In genomic region chr10:51007798-51008197, GRCm38 (mm10) we compare ENCODE assay signal across 18 mouse cellular contexts.
DNase-seq lines count a peak whose midpoint lies in the region; ATAC-seq and TF ChIP-seq lines count a peak whose summit lies in the region.
"Had no signal": no experiment of that assay in that cellular context is flagged by ENCODE, and none has a peak within 500 bp of the region (broad histone marks: within the 10 kb centered on the region; RNA-seq: fewer than 3 reads in every experiment).

No protein-coding gene starts in this region.

- H3K4me1 ChIP-seq in forebrain, embryonic 14.5 days (ENCODE audit: control insufficient read depth, insufficient read depth, low read length), result peaks cover 8% of the 10 kb centered on the region; the same call in 1 of the 2 replicates
- H3K4me1 ChIP-seq in forebrain, embryonic 15.5 days, result peaks cover 15% of the 10 kb centered on the region
- H3K4me1 ChIP-seq in midbrain, embryonic 14.5 days (ENCODE audit: control insufficient read depth, insufficient read depth, low read length), result peaks cover 9% of the 10 kb centered on the region; the same call in 1 of the 2 replicates
- peaks cover 46% of the 10 kb centered on the region for H3K4me1 ChIP-seq in midbrain, embryonic 10.5 days
- peaks cover 3% of the 10 kb centered on the region; the same call in 1 of the 2 replicates for H3K4me1 ChIP-seq in hindbrain, postnatal 0 days (ENCODE audit: insufficient read depth, low read length)
- H3K4me1 ChIP-seq: liver, embryonic 13.5 days had no signal

- 0 out of 2 replicates have a peak, but pooled peaks have one; percentile 35 for ATAC-seq in forebrain, embryonic 14.5 days
- ATAC-seq in forebrain, embryonic 15.5 days (replicated peaks), result no peak
- ATAC-seq in midbrain, embryonic 14.5 days (ENCODE audit: low FRiP score, low TSS enrichment), result no peak
- 0 out of 2 replicates have a peak, but pooled peaks have one; percentile 45 for ATAC-seq in hindbrain, postnatal 0 days
- ATAC-seq: Patski had no signal

- WGBS in forebrain, embryonic 14.5 days, result 19% methylated on average over 3 of the region's 3 CpGs
- WGBS in forebrain, embryonic 15.5 days, result 22% methylated on average over 3 of the region's 3 CpGs
- 12% methylated on average over 3 of the region's 3 CpGs for WGBS in midbrain, embryonic 14.5 days
- WGBS in midbrain, embryonic 10.5 days, result 28% methylated on average over 3 of the region's 3 CpGs
- 17% methylated on average over 3 of the region's 3 CpGs for WGBS in hindbrain, postnatal 0 days

- H3K4me2 ChIP-seq in forebrain, embryonic 14.5 days (ENCODE audit: low read length), result no peak overlapping the region
- no peak overlapping the region for H3K4me2 ChIP-seq in forebrain, embryonic 15.5 days (replicated peaks)
- no peak overlapping the region for H3K4me2 ChIP-seq in midbrain, embryonic 14.5 days (ENCODE audit: low read length)
- no peak overlapping the region for H3K4me2 ChIP-seq in hindbrain, postnatal 0 days (ENCODE audit: low read depth, low read length)
- H3K4me2 ChIP-seq: liver, embryonic 13.5 days had no signal

- H3K4me3 ChIP-seq in forebrain, embryonic 14.5 days (ENCODE audit: low read depth, low read length), result no peak overlapping the region
- no peak overlapping the region for H3K4me3 ChIP-seq in forebrain, embryonic 15.5 days
- no peak overlapping the region for H3K4me3 ChIP-seq in midbrain, embryonic 14.5 days (replicated peaks; ENCODE audit: low read depth, low read length)
- no peak overlapping the region for H3K4me3 ChIP-seq in midbrain, embryonic 10.5 days
- H3K4me3 ChIP-seq in hindbrain, postnatal 0 days (ENCODE audit: low read length), result no peak overlapping the region
- H3K4me3 ChIP-seq: gastrocnemius, adult 2 months; liver, embryonic 13.5 days; myocyte had no signal

- peak; percentile 15 for DNase-seq in forebrain, embryonic 14.5 days (ENCODE audit: low spot score)
- DNase-seq in midbrain, embryonic 14.5 days, result peak; percentile 30
- no peak for DNase-seq in midbrain, embryonic 10.5 days (ENCODE audit: low spot score)
- DNase-seq in hindbrain, postnatal 0 days (ENCODE audit: low spot score), result peak; percentile 20
- DNase-seq in lung, postnatal 10 days, result no peak
- DNase-seq in left cerebral cortex, adult 11 months (ENCODE audit: low spot score), result no peak
- DNase-seq: adrenal gland, adult 2 months; cerebellum, adult 11-12 months; cerebellum, postnatal 10 days; gastrocnemius, adult 2 months; kidney, adult 18-20 months; kidney, postnatal 4 days; liver, embryonic 13.5 days; lung, adult 2 months had no signal

- H3K36me3 ChIP-seq in forebrain, embryonic 14.5 days (ENCODE audit: control insufficient read depth, insufficient read depth, low read length), result no peaks in the 10 kb centered on the region
- H3K36me3 ChIP-seq in forebrain, embryonic 15.5 days, result no peaks in the 10 kb centered on the region
- no peaks in the 10 kb centered on the region for H3K36me3 ChIP-seq in midbrain, embryonic 14.5 days (ENCODE audit: control insufficient read depth, insufficient read depth, low read length)
- no peaks in the 10 kb centered on the region for H3K36me3 ChIP-seq in midbrain, embryonic 10.5 days
- H3K36me3 ChIP-seq in hindbrain, postnatal 0 days (ENCODE audit: insufficient read depth, low read length), result no peaks in the 10 kb centered on the region
- H3K36me3 ChIP-seq: G1E; liver, embryonic 13.5 days had no signal

- no peaks in the 10 kb centered on the region for H3K9me3 ChIP-seq in forebrain, embryonic 14.5 days (replicated peaks; ENCODE audit: control insufficient read depth, low read length)
- H3K9me3 ChIP-seq in forebrain, embryonic 15.5 days, result no peaks in the 10 kb centered on the region
- no peaks in the 10 kb centered on the region for H3K9me3 ChIP-seq in midbrain, embryonic 14.5 days (ENCODE audit: control insufficient read depth, low read length)
- H3K9me3 ChIP-seq in midbrain, embryonic 10.5 days (replicated peaks), result no peaks in the 10 kb centered on the region
- H3K9me3 ChIP-seq in hindbrain, postnatal 0 days (ENCODE audit: low read length), result no peaks in the 10 kb centered on the region
- H3K9me3 ChIP-seq: G1E; liver, embryonic 13.5 days had no signal

- TF ChIP-seq CTCF in hindbrain, postnatal 0 days (IDR thresholded peaks at IDR 0.05; ENCODE audit: low read depth), result no peak

- no peak overlapping the region for H3K9ac ChIP-seq in forebrain, embryonic 14.5 days (ENCODE audit: low read length)
- H3K9ac ChIP-seq in forebrain, embryonic 15.5 days (replicated peaks), result no peak overlapping the region
- H3K9ac ChIP-seq in midbrain, embryonic 14.5 days (replicated peaks; ENCODE audit: low read length), result no peak overlapping the region
- no peak overlapping the region for H3K9ac ChIP-seq in hindbrain, postnatal 0 days (replicated peaks; ENCODE audit: low read length)
- H3K9ac ChIP-seq: liver, embryonic 13.5 days had no signal

- H3K27ac ChIP-seq in forebrain, embryonic 14.5 days (ENCODE audit: low read depth, low read length), result no peak overlapping the region
- no peak overlapping the region for H3K27ac ChIP-seq in forebrain, embryonic 15.5 days (replicated peaks)
- H3K27ac ChIP-seq in midbrain, embryonic 14.5 days (replicated peaks; ENCODE audit: low read depth, low read length), result no peak overlapping the region
- H3K27ac ChIP-seq in midbrain, embryonic 10.5 days (replicated peaks), result no peak overlapping the region
- no peak overlapping the region for H3K27ac ChIP-seq in hindbrain, postnatal 0 days
- H3K27ac ChIP-seq: gastrocnemius, adult 2 months; liver, embryonic 13.5 days had no signal

- H3K27me3 ChIP-seq in forebrain, embryonic 14.5 days (replicated peaks; ENCODE audit: control insufficient read depth, insufficient read depth, low read length), result no peaks in the 10 kb centered on the region
- no peaks in the 10 kb centered on the region for H3K27me3 ChIP-seq in forebrain, embryonic 15.5 days
- H3K27me3 ChIP-seq in midbrain, embryonic 14.5 days (ENCODE audit: control insufficient read depth, insufficient read depth, low read length), result peaks cover 8% of the 10 kb centered on the region
- peaks cover 62% of the 10 kb centered on the region for H3K27me3 ChIP-seq in midbrain, embryonic 10.5 days (ENCODE audit: low read depth, poor library complexity, severe bottlenecking)
- no peaks in the 10 kb centered on the region for H3K27me3 ChIP-seq in hindbrain, postnatal 0 days (ENCODE audit: insufficient read depth, low read length)
- H3K27me3 ChIP-seq: liver, embryonic 13.5 days; Patski had no signal

Comparison
In these comparisons a context has a peak if more than half of its experiments do, and no peak if none do; other contexts are left out.
1. ATAC-seq: peak in forebrain, embryonic 14.5 days (single experiment) and hindbrain, postnatal 0 days (single experiment); none in forebrain, embryonic 15.5 days (single experiment) and midbrain, embryonic 14.5 days (single experiment).
2. DNase-seq: peak in forebrain, embryonic 14.5 days (single experiment), midbrain, embryonic 14.5 days (single experiment) and hindbrain, postnatal 0 days (single experiment); none in midbrain, embryonic 10.5 days (single experiment), lung, postnatal 10 days (single experiment) and left cerebral cortex, adult 11 months (single experiment).